Mouse (Mus musculus) neural tube, embryonic 11.5 days (tissue): Measurements from ENCODE around the gene Prrx2. TPM values are rescaled to one million over a fixed set of nuclear protein-coding genes. Genes with fewer than 3 reads are reported as not detected.

Source experiments
- ATAC-seq: fragments of 200-750 bp; cut with Nextera tagmentation; 2 replicates; pipeline ENCODE4 v1.8.0; 2017; ENCODE audit warnings: moderate number of reproducible peaks, mild to moderate bottlenecking, moderate TSS enrichment, moderate library complexity; ENCODE audit not compliant: insufficient read depth, low FRiP score, low TSS enrichment
- DNase-seq: peaks from one replicate; pipeline ENCODE4 v3.0.0-alpha.2; 2015; ENCODE audit warnings: low spot score
- H3K27ac ChIP-seq: fragments of 300-500 bp; sonication (generic); 2 replicates; pipeline ENCODE4 v1.5.1; 2014; ENCODE audit warnings: low read depth, mild to moderate bottlenecking, low read length
- H3K27me3 ChIP-seq: fragments of 300-500 bp; sonication (generic); 2 replicates; pipeline ENCODE4 v1.6.1; 2014; ENCODE audit warnings: mild to moderate bottlenecking, low read length, mixed read lengths; ENCODE audit not compliant: control insufficient read depth, insufficient read depth
- H3K36me3 ChIP-seq: fragments of 300-500 bp; sonication (generic); 2 replicates; pipeline ENCODE4 v1.6.1; 2014; ENCODE audit warnings: mild to moderate bottlenecking, low read length, moderate library complexity, mixed read lengths; ENCODE audit not compliant: control insufficient read depth, insufficient read depth
- H3K4me1 ChIP-seq: fragments of 300-500 bp; sonication (generic); 2 replicates; pipeline ENCODE4 v1.6.1; 2014; ENCODE audit warnings: low read length, mixed read lengths; ENCODE audit not compliant: control insufficient read depth, insufficient read depth
- H3K4me2 ChIP-seq: fragments of 300-500 bp; sonication (generic); 2 replicates; pipeline ENCODE4 v1.6.1; 2014; ENCODE audit warnings: low read depth, mild to moderate bottlenecking, moderate library complexity
- H3K4me3 ChIP-seq: fragments of 300-500 bp; sonication (generic); 2 replicates; pipeline ENCODE4 v1.5.1; 2014; ENCODE audit warnings: low read depth, low read length
- H3K9ac ChIP-seq: fragments of 300-500 bp; sonication (generic); 2 replicates; pipeline ENCODE4 v1.6.1; 2014; ENCODE audit warnings: mild to moderate bottlenecking, low read length
- H3K9me3 ChIP-seq: fragments of 300-500 bp; sonication (generic); 2 replicates; pipeline ENCODE4 v1.6.1; 2016; ENCODE audit warnings: low read length; ENCODE audit not compliant: control insufficient read depth
- WGBS: fragments of 180-500 bp; shearing (Covaris S2); extraction: QIAGEN DNeasy Blood & Tissue Kit; methylation state at CpG from one replicate; pipeline ENCODE4 v1.1.7; 2014; 5-methylcytosine and 5-hydroxymethylcytosine counted together
- polyA plus RNA-seq: library from polyadenylated mRNA; unstranded; fragments of >200 nt; fragmentation: Nextera tagmentation; extraction: Ambion mirVana; gene quantifications from 2 replicates; pipeline ENCODE4 v1.2.1, GENCODE M21; 2014

The Prrx2 gene
- polyA plus RNA-seq, 1 experiment from 2014 or later: 8.9 TPM

GRCm38 (mm10) chr2:30810573-30810972 lies 24.2 kb upstream of the Prrx2 start:
- no peak overlapping the region for H3K4me3 ChIP-seq
- no peak for DNase-seq
- WGBS: 77% methylated on average over 7 of the region's 7 CpGs
- ATAC-seq: no peak
- no peak overlapping the region for H3K9ac ChIP-seq
- no peak overlapping the region for H3K4me2 ChIP-seq
- H3K4me1 ChIP-seq: peaks cover 10% of the 10 kb centered on the region
- no peaks in the 10 kb centered on the region for H3K9me3 ChIP-seq
- H3K27me3 ChIP-seq: no peaks in the 10 kb centered on the region
- H3K36me3 ChIP-seq: peaks cover 6% of the 10 kb centered on the region
- H3K27ac ChIP-seq: no peak overlapping the region

GRCm38 (mm10) chr2:30816383-30816782 lies 18.4 kb upstream of the Prrx2 start:
- no peak overlapping the region for H3K4me3 ChIP-seq
- DNase-seq: no peak
- H3K4me2 ChIP-seq: no peak overlapping the region
- H3K27ac ChIP-seq: no peak overlapping the region
- WGBS: 100% methylated on average over 1 of the region's 1 CpGs
- no peak overlapping the region for H3K9ac ChIP-seq
- no peak for ATAC-seq
- H3K36me3 ChIP-seq: peaks cover 24% of the 10 kb centered on the region
- H3K9me3 ChIP-seq: 0 out of 2 replicates have a peak, but pooled peaks cover 4% of the 10 kb centered on the region
- no peaks in the 10 kb centered on the region for H3K4me1 ChIP-seq
- H3K27me3 ChIP-seq: no peaks in the 10 kb centered on the region

DNA sequence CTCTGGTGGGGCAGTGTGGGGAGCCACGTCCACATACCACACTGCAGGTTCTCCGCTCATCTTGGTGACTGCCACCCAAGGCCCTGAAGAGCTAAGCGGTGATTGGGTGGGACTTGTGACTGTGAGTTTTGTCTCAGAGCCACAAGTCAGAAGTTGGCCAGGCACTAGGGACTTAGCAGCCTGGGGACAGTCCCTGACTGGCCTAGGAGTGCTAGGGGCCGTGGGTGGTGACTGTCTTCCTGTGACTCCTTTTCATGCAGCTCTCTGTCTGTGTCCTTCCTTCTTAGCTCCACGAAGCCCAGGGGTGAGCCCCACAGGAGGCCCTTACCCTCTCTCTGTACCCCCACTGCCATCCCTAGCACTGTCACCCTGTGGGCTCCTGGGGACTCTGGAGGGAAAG lies 14.9 kb upstream of the Prrx2 start:
- 95% methylated on average over 5 of the region's 5 CpGs for WGBS
- no peak for DNase-seq
- Histone ChIP-seq H3K4me2 (no peak overlapping the region), H3K9me3 (0 out of 2 replicates have a peak, but pooled peaks cover 4% of the 10 kb centered on the region), H3K9ac (no peak overlapping the region), H3K36me3 (peaks cover 43% of the 10 kb centered on the region), H3K4me3 (no peak overlapping the region), H3K27ac (no peak overlapping the region), H3K27me3 (no peaks in the 10 kb centered on the region), H3K4me1 (no peaks in the 10 kb centered on the region)
- ATAC-seq: no peak

DNA sequence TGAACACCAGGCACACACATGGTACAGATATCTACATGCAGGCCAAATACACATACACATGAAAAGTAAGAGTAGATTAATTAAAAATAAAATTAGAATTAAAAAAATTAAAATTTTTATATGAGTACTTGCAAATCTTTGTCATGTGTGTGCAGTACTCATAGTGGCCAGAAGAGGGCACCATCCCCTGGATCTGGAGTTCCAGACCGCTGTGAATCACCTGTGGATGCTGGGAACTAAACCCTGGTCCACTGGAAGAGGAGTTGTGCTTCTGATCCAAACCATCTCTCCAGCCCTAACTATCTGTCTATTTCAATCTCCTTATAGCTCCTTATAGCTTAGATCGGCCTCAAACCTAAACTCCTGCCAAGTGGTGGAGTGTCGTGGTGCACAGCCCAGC lies 13.7 kb upstream of the Prrx2 start:
- DNase-seq (no peak), ATAC-seq (no peak)
- no peaks in the 10 kb centered on the region for H3K27me3 ChIP-seq
- H3K27ac ChIP-seq: no peak overlapping the region
- 0 out of 2 replicates have a peak, but pooled peaks cover 4% of the 10 kb centered on the region for H3K9me3 ChIP-seq
- peaks cover 42% of the 10 kb centered on the region for H3K36me3 ChIP-seq
- H3K4me2 ChIP-seq: no peak overlapping the region
- no peak overlapping the region for H3K4me3 ChIP-seq
- H3K9ac ChIP-seq: no peak overlapping the region
- H3K4me1 ChIP-seq: no peaks in the 10 kb centered on the region
- 96% methylated on average over 3 of the region's 3 CpGs for WGBS

- Histone ChIP-seq H3K4me3 (no peak overlapping the region), H3K9ac (no peak overlapping the region), H3K27me3 (no peaks in the 10 kb centered on the region), H3K9me3 (0 out of 2 replicates have a peak, but pooled peaks cover 4% of the 10 kb centered on the region), H3K4me1 (peaks cover 11% of the 10 kb centered on the region), H3K36me3 (peaks cover 40% of the 10 kb centered on the region), H3K27ac (no peak overlapping the region), H3K4me2 (no peak overlapping the region)
- DNase-seq (no peak), ATAC-seq (no peak)
- WGBS: 95% methylated on average over 8 of the region's 8 CpGs
These were observed 12.3 kb upstream of the Prrx2 start for GRCm38 (mm10) chr2:30822460-30822859.

- DNase-seq: no peak
- no peak for ATAC-seq
- 83% methylated on average over 13 of the region's 13 CpGs for WGBS
These were observed 11.2 kb upstream of the Prrx2 start for GRCm38 (mm10) chr2:30823385-30824153.

DNA sequence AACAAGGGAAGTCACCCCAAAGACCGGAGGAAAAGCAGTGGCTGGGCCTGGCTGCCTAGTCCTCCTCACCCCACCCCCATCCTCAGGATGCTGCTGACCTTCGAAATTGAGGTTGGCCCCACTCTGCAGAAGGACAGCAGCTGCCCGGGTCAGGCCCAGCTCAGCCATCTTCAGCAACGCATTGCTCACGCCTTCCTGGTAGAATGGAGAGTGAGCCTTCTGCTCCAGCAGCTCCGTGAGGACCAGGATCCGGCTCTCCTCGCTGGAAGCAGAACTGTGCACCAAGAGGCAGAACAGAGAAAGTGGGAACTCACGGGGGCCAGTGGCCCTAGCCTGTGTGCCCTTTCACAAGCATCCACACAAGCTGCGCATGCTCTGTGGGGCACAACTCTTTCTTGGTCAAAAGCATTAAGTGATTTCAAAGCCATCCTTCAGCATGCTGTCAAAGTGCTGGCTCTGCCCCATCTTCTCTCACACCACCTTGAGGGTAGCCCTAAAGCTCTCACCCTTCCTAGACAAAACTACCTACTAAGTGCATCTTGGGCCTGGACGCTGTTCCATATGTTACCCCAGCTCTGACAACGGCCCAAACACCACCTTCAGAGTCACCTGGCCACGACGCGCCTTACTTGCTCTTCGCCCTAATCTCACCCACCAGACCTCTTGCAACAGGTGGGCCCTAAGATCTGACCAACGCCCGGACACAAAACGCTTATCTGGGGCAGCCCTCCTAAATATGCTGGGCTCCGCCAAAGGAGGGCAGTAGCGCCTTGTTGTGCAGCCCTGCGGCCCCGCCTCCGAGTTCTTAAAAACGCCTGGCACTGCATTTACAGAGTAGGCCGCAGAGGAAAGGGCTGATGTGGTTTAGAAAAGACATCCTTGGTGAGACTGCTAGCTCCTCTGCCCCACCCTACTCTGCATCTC lies 7.7 kb upstream of the Prrx2 start:
- H3K9ac ChIP-seq: peak overlapping the region; percentile 91
- no peaks in the 10 kb centered on the region for H3K9me3 ChIP-seq
- WGBS: 37% methylated on average over 26 of the region's 26 CpGs
- peaks cover 13% of the 10 kb centered on the region for H3K4me1 ChIP-seq
- H3K27me3 ChIP-seq: no peaks in the 10 kb centered on the region
- H3K4me2 ChIP-seq: peak overlapping the region; percentile 83
- no peak for ATAC-seq
- H3K4me3 ChIP-seq: peak overlapping the region; percentile 99
- H3K36me3 ChIP-seq: peaks cover 25% of the 10 kb centered on the region
- peak overlapping the region; percentile 49; the same call in 1 of the 2 replicates for H3K27ac ChIP-seq
- peak; percentile 54 for DNase-seq

More at GRCm38 (mm10) chr2:30823385-30824153, 11.2 kb upstream of the Prrx2 start:
- Histone ChIP-seq H3K4me2 (no peak overlapping the region), H3K27ac (no peak overlapping the region), H3K9me3 (0 out of 2 replicates have a peak, but pooled peaks cover 4% of the 10 kb centered on the region), H3K27me3 (no peaks in the 10 kb centered on the region), H3K9ac (no peak overlapping the region), H3K4me3 (no peak overlapping the region), H3K4me1 (peaks cover 13% of the 10 kb centered on the region), H3K36me3 (peaks cover 40% of the 10 kb centered on the region)

DNA sequence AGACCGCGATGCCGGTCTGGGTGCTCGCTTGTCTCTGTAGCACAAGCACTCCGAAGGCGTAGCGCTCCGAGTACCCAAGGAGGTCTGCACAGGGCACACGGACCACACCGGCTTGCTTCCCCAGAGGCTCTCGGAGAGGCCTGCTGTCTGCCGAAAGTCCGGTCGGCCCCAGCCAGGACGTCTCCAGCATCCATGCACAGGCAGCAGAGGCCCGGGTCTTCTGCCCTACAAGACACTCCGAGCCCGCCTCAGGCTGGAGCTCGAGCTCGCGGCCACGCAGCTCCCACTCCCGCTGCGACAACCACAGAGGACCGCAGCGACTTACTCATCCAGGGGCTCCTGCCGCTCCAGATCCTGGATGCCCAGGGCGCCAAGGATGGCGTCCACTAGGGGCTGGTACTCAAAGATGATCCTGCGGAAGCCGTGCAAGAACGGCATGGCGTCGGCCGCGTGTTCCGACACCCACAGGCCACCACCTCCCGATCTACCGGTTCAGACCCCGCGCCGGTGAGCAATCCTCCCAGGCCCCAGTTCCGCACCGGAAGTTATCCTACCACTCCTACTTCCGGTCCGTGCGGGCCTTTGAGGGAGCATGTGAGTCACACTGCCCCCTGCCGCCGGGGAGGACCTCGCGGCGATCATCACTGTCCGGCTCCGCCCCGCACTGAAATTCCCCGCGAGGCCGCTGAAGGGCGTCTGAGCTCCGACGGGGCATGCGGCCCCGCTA lies 6.9 kb upstream of the Prrx2 start:
- H3K27me3 ChIP-seq: no peaks in the 10 kb centered on the region
- H3K36me3 ChIP-seq: peaks cover 17% of the 10 kb centered on the region
- H3K27ac ChIP-seq: peak overlapping the region; percentile 49; the same call in 1 of the 2 replicates
- under 1% methylated on average over 63 of the region's 63 CpGs for WGBS
- H3K9me3 ChIP-seq: no peaks in the 10 kb centered on the region
- H3K4me1 ChIP-seq: peaks cover 13% of the 10 kb centered on the region
- ATAC-seq (peak; percentile 86), DNase-seq (peak; percentile 94)
- peak overlapping the region; percentile 99 for H3K4me3 ChIP-seq
- peak overlapping the region; percentile 83 for H3K4me2 ChIP-seq
- peak overlapping the region; percentile 91 for H3K9ac ChIP-seq
